Mouse (Mus musculus) hindbrain, embryonic 11.5 days (tissue): ENCODE data around the gene E130309D02Rik. TPM values are rescaled to one million over a fixed set of nuclear protein-coding genes. Genes with fewer than 3 reads are reported as not detected.

Experiments
- ATAC-seq: fragments of 200-750 bp; cut with Nextera tagmentation; 2 replicates; pipeline ENCODE4 v1.8.0; 2017; ENCODE audit warnings: mild to moderate bottlenecking, moderate TSS enrichment, moderate library complexity; ENCODE audit not compliant: low FRiP score
- DNase-seq: peaks from one replicate; pipeline ENCODE4 v3.0.0-alpha.2; 2015; ENCODE audit warnings: low spot score
- H3K27ac ChIP-seq: fragments of 300-500 bp; sonication (generic); 2 replicates; pipeline ENCODE4 v1.5.1; 2014; ENCODE audit warnings: mild to moderate bottlenecking, low read depth, low read length
- H3K27me3 ChIP-seq: fragments of 300-500 bp; sonication (generic); 2 replicates; pipeline ENCODE4 v1.6.1; 2014; ENCODE audit warnings: mild to moderate bottlenecking, low read length, moderate library complexity, mixed read lengths; ENCODE audit not compliant: control insufficient read depth, insufficient read depth
- H3K36me3 ChIP-seq: fragments of 300-500 bp; sonication (generic); 2 replicates; pipeline ENCODE4 v1.6.1; 2014; ENCODE audit warnings: mild to moderate bottlenecking, low read length, moderate library complexity, mixed read lengths; ENCODE audit not compliant: control insufficient read depth, insufficient read depth
- H3K4me1 ChIP-seq: fragments of 300-500 bp; sonication (generic); replicated peaks from 2 replicates; pipeline ENCODE4 v1.6.1; 2014; ENCODE audit warnings: low read length, mixed read lengths; ENCODE audit not compliant: control insufficient read depth, insufficient read depth
- H3K4me2 ChIP-seq: fragments of 300-500 bp; sonication (generic); replicated peaks from 2 replicates; pipeline ENCODE4 v1.6.1; 2014; ENCODE audit warnings: mild to moderate bottlenecking, low read depth, low read length
- H3K4me3 ChIP-seq: fragments of 300-500 bp; sonication (generic); 2 replicates; pipeline ENCODE4 v1.5.1; 2014; ENCODE audit warnings: low read depth, low read length
- H3K9ac ChIP-seq: fragments of 300-500 bp; sonication (generic); 2 replicates; pipeline ENCODE4 v1.6.1; 2014; ENCODE audit warnings: low read depth, low read length
- H3K9me3 ChIP-seq: fragments of 300-500 bp; sonication (generic); 2 replicates; pipeline ENCODE4 v1.6.1; 2016; ENCODE audit warnings: low read length; ENCODE audit not compliant: control insufficient read depth
- WGBS: fragments of 180-500 bp; shearing (Covaris S2); extraction: QIAGEN DNeasy Blood & Tissue Kit; methylation state at CpG from one replicate; pipeline ENCODE4 v1.1.7; 2014; 5-methylcytosine and 5-hydroxymethylcytosine counted together
- polyA plus RNA-seq: library from polyadenylated mRNA; unstranded; fragments of >200 nt; fragmentation: Nextera tagmentation; extraction: Ambion mirVana; gene quantifications from 2 replicates; pipeline ENCODE4 v1.2.1, GENCODE M21; 2014

Gene E130309D02Rik
- polyA plus RNA-seq, 1 experiment from 2014 or later = 34.1 TPM

DNA sequence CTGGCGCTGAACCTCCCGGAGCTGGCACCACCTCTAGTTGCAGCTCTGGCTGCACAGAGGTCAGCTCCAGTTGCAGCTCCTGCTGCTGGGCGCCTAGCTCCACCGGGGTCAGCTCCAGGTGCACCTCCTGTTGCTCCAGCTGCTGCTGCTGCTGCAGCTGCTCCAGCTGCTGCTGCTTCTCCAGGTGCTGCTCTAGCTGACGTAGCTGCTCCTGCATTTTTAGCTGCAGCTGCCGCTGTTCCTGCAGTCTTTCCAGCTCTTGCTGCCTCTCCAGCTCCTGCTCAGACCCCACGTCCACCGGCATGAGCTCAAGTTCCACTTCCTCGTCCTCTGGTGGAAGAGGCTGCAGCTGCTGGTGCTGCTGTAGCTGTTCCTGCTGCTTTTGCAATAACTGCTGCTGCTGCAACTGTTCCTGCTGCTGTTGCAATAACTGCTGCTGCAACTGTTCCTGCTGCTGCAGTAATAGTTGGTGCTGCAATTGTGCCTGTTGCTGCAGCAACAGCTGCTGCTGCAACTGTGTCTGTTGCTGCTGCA is 26.7 kb downstream of the E130309D02Rik start:
- WGBS = 5% methylated on average over 9 of the region's 9 CpGs
- Histone ChIP-seq H3K27ac (no peak overlapping the region), H3K4me3 (peak overlapping the region; percentile 26), H3K9ac (no peak overlapping the region), H3K4me1 (peaks cover 5% of the 10 kb centered on the region), H3K36me3 (no peaks in the 10 kb centered on the region), H3K9me3 (no peaks in the 10 kb centered on the region), H3K27me3 (peaks cover 53% of the 10 kb centered on the region), H3K4me2 (peak overlapping the region; percentile 44)
- ATAC-seq (no peak), DNase-seq (no peak)

DNA sequence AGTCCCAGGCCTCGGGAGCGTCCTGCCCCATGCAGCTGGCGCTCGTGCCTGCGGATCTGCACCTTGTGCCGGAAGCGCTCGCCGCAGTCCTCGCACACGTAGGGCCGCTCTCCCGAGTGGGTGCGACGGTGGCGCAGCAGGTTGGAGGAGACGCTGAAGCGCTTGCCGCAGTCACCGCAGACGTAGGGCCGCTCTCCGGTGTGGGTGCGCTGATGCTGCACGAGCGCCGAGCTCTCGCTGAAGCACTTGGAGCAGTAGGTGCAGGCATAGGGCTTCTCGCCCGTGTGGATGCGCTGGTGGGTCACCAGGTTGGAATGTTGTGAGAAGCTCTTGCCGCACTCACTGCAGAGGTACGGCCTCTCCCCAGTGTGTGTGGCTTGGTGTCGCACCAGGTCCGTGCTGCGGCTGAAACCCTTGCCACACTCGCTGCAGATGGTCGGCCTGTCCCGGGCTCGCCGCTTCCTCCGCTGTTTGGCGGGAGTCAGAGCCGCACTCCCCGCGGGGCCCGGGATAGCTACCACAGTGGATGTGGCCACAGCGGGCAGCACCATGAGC is 27.3 kb downstream of the E130309D02Rik start:
- H3K9me3 ChIP-seq = no peaks in the 10 kb centered on the region
- peaks cover 5% of the 10 kb centered on the region for H3K4me1 ChIP-seq
- WGBS = 1% methylated on average over 47 of the region's 48 CpGs
- H3K27me3 ChIP-seq = peaks cover 47% of the 10 kb centered on the region
- H3K27ac ChIP-seq = no peak overlapping the region
- peak overlapping the region; percentile 26 for H3K4me3 ChIP-seq
- no peaks in the 10 kb centered on the region for H3K36me3 ChIP-seq
- H3K9ac ChIP-seq = no peak overlapping the region; the same call in 1 of the 2 replicates
- peak; percentile 46 for DNase-seq
- peak overlapping the region; percentile 44 for H3K4me2 ChIP-seq
- no peak for ATAC-seq

DNA sequence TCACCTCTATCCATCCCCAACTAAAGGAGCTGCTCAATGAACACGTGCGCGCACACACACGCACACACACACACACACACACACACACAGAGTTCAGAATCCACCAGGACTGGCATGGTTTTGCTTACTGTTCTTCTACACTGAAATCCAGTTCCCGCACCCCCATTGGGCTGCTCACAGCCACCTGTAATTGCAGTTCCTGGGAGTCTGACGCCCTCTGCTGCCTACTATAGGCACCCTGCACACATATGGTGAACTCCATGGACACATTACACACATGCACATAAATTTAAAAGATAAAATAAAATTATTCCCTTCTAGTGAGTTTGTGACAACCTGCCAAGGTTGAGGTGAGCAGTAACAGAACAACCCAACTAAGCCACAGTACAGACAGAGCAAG is 30.4 kb downstream of the E130309D02Rik start:
- DNase-seq (no peak), ATAC-seq (no peak)
- Histone ChIP-seq H3K36me3 (no peaks in the 10 kb centered on the region), H3K9ac (no peak overlapping the region), H3K4me3 (no peak overlapping the region), H3K9me3 (no peaks in the 10 kb centered on the region), H3K4me1 (peaks cover 5% of the 10 kb centered on the region), H3K27me3 (peaks cover 31% of the 10 kb centered on the region), H3K4me2 (no peak overlapping the region), H3K27ac (no peak overlapping the region)
- WGBS = 26% methylated on average over 6 of the region's 6 CpGs

DNA sequence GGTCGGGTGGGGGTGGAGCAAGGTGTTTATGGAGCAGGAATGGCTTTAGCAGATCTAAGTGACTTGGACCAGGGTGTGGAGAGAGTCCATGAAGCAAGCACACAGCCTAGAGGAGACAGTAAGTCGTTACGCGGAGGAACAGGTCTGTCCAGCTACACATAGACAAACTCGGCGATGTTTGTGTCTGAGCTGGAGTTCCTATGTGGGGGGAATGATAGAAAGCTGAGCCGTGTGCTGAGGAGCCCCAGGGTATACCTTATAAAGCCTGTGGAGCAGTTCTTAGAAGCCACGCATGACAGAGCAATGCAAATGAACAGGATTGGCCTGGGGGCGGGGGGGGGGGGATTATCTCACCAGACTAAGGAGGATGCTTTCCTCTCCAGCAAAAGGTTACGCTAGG is 35.9 kb downstream of the E130309D02Rik start:
- Histone ChIP-seq H3K4me3 (no peak overlapping the region), H3K4me2 (no peak overlapping the region), H3K9me3 (no peaks in the 10 kb centered on the region), H3K4me1 (no peaks in the 10 kb centered on the region), H3K27me3 (peaks cover 2% of the 10 kb centered on the region; the same call in 1 of the 2 replicates), H3K9ac (no peak overlapping the region), H3K27ac (no peak overlapping the region), H3K36me3 (no peaks in the 10 kb centered on the region)
- 46% methylated on average over 10 of the region's 10 CpGs for WGBS
- ATAC-seq (no peak), DNase-seq (no peak)

DNA sequence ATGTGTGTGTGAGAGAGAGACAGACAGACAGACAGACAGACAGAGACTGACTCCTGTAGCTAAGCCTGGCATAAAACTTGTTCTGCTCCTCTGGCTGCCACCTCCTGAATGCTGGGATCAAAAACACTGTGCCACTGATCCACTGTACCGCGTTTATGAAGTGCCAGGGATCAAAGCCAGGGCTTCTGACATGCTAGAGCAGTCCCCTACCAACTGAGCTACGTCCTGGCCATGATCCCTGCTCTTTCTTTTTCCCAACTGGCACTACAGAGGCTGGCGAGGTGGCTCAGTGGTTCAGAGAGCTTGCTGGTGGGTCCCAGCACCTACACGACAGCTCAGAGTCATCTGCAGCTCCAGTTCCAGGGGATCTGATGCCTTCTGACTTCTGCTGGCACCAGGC is 39.4 kb downstream of the E130309D02Rik start:
- no peak overlapping the region for H3K4me3 ChIP-seq
- H3K9ac ChIP-seq = no peak overlapping the region
- no peak overlapping the region for H3K4me2 ChIP-seq
- no peak overlapping the region for H3K27ac ChIP-seq
- H3K4me1 ChIP-seq = no peaks in the 10 kb centered on the region
- peaks cover under 1% of the 10 kb centered on the region; the same call in 1 of the 2 replicates for H3K27me3 ChIP-seq
- DNase-seq = no peak
- H3K36me3 ChIP-seq = no peaks in the 10 kb centered on the region
- WGBS = 60% methylated on average over 5 of the region's 5 CpGs
- no peaks in the 10 kb centered on the region for H3K9me3 ChIP-seq
- no peak for ATAC-seq

DNA sequence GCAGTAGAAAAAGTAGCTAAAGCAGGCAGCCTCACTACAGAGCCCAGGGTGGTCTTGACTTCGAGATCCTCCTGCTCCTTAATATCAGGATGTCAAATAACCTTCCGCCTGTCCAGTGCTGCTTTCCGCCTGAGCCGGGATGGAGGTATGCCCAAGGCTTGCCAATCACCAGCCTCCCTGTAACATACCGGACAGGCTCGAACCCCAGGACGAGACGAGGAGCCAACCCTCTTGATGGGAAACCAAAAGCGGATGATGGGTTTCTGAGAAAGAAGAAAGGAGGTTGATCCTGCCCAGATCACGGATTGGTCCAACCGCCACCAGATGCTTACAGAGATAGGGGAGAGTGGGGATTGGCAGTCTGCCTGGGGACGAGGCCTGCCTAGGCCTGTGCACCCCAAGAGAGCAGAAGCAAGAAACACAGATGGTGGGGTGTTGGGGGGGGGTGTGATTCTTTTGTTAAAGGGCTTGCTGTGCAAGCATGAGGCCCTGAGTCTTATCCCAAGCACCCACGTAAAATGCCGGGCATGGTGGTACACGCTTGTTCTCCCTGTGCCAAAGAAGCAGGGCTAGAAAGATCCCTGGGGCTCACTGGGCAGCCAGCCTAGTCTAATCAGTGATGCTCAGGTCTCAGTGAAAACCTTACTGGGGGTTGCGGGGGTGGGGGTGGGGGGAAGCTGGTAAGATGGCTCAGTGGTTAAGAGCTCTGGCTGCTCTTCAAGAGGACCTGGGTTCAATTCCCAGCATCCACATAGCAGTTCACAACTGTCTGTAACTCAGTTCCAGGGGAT is 42.4 kb downstream of the E130309D02Rik start:
- DNase-seq = no peak
- Histone ChIP-seq H3K9me3 (no peaks in the 10 kb centered on the region), H3K4me2 (no peak overlapping the region), H3K27me3 (no peaks in the 10 kb centered on the region; the same call in 1 of the 2 replicates), H3K4me3 (no peak overlapping the region), H3K9ac (no peak overlapping the region), H3K27ac (no peak overlapping the region), H3K36me3 (no peaks in the 10 kb centered on the region), H3K4me1 (peaks cover 8% of the 10 kb centered on the region; the same call in 1 of the 2 replicates)
- ATAC-seq = no peak
- 92% methylated on average over 16 of the region's 16 CpGs for WGBS

DNA sequence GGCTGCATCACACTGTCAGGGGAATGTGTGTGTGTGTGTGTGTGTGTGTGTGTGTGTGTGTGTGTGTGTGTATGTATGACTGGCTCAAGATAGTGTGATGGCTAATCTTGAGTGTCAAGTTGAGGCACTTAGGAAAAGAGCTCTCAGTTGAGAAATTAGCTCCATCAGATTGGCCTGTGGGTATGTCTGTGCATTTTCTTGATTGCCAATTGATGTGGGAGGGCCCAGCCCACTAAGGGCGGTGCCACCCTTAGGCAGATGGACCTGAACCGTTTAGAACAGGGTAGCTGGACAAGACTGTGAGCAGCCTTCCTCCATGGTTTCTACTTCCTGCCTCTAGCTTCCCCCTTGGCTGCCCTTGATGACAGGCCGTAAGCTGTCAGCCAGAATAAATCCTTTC is 43.1 kb downstream of the E130309D02Rik start:
- Histone ChIP-seq H3K9me3 (no peaks in the 10 kb centered on the region), H3K36me3 (no peaks in the 10 kb centered on the region), H3K27me3 (no peaks in the 10 kb centered on the region; the same call in 1 of the 2 replicates), H3K27ac (no peak overlapping the region), H3K9ac (no peak overlapping the region), H3K4me2 (no peak overlapping the region), H3K4me3 (no peak overlapping the region), H3K4me1 (peaks cover 8% of the 10 kb centered on the region; the same call in 1 of the 2 replicates)
- ATAC-seq = no peak
- no peak for DNase-seq
- 86% methylated on average over 3 of the region's 3 CpGs for WGBS

DNA sequence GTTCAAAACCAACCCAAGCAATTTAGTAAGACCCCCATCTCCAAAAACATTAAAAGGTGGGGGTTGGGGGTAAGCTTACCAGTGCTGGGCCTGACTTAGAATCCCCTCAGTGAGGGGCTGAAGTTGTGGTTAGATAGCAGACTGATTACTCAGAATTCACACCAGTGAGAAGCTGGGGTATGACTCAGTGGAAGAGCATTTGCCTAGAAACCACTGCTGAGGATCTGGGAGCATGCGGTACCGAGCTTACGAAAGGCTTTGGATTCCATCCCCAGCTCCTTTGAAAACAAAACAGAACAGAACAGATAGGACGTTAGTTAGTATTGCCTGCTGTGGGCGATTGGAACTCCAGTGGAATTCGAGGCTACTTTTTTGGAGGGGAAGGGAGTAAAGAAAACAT is 43.5 kb downstream of the E130309D02Rik start:
- 89% methylated on average over 6 of the region's 6 CpGs for WGBS
- ATAC-seq (no peak), DNase-seq (no peak)

More for the DNA sequence above, 43.5 kb downstream of the E130309D02Rik start:
- Histone ChIP-seq H3K9ac (no peak overlapping the region), H3K27ac (no peak overlapping the region), H3K36me3 (no peaks in the 10 kb centered on the region), H3K9me3 (no peaks in the 10 kb centered on the region), H3K4me1 (peaks cover 8% of the 10 kb centered on the region; the same call in 1 of the 2 replicates), H3K4me2 (no peak overlapping the region), H3K27me3 (no peaks in the 10 kb centered on the region; the same call in 1 of the 2 replicates), H3K4me3 (no peak overlapping the region)
